Mouse (Mus musculus) embryo, embryonic 11.5 days (tissue): ENCODE measurements around the gene Swi5.
A peak's percentile ranks its signal among the peaks of the same experiment; 100 is the strongest.

Experiments
- DNase-seq: peaks from one replicate; pipeline ENCODE4 v3.0.0-alpha.2; 2012; ENCODE audit warnings: low read depth, low spot score

Gene Swi5

GRCm38 (mm10) chr2:32260635-32261034 is 27.2 kb downstream of the Swi5 start:
- peak; percentile 31 for DNase-seq

DNA sequence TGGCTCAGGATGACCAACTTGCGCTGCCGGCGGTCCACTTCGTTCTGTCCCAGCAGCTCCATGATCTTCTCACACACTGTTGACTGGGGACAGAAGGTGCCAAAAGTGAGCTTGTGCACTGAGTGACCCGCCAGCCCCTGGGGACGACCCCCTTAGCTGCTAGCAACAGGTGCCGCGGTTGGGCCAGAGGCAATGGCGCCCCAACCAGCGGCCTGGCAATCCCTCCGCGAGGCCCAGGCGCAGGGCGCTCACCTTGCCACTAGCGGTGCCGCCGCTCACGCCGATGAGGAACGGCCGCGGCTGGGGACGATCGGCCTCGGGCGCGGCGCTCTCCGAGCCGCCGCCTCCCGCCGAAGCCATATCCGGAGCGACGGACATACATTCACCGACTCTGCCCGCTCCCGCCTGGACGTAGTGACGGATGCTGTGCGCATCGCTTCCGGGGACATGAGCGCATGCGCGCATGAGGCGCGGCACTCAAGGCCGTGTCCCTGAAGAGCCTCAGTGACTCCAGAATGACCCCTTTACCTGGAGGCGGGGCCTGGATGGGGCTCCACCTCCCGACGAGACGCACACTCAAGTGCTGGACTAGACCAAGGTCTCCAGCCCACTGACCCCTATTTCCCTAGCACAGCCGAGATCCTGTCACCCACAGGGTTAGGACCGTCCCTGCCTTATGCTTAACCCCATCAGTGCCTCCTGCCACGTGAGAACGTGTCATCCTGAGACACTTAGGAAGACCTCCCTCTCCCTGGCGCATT is 28.0 kb downstream of the Swi5 start, which contains the start of gene Uck1:
Gene Uck1 (minus strand): TSS at position 503 of the 761 bp plus-strand sequence.
- peak; percentile 90 for DNase-seq

GRCm38 (mm10) chr2:32258887-32259533 is 28.9 kb downstream of the Swi5 start:
- no peak for DNase-seq

GRCm38 (mm10) chr2:32256273-32256672 is 31.6 kb downstream of the Swi5 start:
- no peak for DNase-seq

- no peak for DNase-seq
Observed at GRCm38 (mm10) chr2:32254563-32254962, 33.3 kb downstream of the Swi5 start.

GRCm38 (mm10) chr2:32253352-32253751 is 34.5 kb downstream of the Swi5 start:
- no peak for DNase-seq

DNA sequence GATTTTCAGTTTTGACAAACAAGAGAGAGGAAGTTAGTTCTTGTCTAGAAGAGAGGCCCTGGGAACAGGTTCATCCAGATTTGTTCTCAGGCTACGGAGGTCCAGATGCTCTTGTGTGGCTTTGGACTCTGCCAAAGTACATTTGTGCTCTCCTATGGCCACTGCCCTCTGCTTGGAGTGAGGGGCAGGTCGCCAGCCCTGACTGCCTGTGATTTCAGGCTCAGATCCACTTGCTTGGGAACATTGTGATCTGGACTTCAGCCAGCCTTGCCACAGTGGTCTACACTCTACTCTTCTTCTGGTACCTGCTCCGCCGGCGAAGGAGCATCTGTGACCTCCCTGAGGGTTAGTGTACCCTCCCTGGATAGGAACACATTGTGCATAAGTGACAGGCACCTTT is 35.2 kb downstream of the Swi5 start:
- no peak for DNase-seq

DNA sequence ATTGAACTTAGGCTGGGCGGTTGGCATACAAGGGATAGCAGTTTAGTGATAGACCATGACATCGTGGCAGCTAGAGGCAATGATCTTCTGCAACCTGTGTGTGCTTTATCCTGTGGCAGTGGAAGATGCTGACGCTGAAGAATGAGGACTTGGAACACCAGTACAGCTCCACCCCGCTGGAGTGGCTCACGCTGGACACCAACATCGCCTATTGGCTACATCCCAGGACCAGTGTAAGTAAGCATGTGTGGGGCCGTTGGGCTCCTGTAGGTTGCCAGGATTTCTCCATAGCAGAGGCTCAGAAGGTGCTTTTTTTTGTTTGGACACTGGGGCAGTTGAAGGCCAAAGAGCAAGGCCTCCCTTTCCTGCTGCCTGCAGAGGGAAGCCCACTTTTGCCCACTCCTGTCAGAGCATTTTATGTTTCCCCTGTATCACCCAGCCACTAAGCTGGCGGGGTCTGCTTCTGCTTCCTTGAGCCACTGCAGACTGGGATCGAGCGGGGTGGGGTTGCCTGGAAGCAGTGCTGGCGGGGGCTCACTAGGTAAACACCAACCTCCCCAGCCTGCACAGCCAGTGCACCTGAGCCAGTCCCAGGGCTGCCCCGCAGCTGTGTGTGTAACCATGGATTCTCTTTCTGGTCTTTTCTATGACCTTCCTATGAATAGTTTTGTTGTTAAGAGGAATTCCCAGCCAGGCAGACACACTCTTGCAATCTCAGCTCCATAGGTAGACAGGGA is 35.9 kb downstream of the Swi5 start:
- DNase-seq, result no peak

DNA sequence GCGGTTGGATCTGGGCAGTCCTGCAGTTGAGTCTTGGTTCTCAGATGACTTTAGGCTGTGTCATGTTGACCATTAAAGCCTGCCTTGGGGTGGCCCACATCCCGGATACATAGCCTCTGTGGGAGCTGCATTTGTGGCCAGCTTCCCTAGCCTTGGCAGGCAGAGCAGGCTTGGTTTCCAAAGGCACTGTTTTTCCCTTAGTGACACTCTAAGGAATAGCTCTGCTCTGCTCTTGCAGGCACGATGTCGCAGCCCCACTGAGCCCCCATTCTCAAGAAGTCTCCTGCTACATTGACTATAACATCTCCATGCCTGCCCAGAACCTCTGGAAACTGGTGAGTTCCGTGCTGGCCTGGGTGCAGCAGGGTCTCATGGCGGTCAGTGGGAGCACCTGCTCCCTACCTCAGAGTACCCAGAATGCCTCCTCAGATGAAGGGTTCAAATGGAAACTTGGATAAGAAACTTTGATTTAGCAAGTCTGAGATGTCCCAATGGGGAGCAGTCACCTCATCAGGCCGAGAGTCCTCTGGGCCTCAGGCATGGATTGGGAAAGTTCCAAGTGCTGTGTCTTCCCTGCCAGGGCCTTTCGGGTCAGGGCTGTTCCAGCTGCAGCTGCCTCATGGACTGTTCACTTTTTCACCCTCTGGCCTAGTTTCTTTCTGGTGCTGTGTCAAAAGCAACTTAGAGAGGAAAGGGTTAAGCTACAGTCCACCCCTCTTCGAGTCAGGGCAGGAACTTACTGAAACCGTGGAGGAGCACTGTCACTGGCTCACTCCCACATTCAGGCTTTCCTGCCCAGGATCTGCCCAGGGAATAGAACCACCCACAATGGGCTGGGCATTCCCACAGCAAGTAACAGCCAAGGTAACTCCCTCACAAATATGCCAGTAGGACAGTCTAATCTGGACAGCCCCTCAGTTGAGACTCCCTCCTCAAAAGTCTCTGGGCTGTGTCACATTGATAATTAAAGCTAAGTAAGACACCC is 39.2 kb downstream of the Swi5 start:
- DNase-seq, result no peak

GRCm38 (mm10) chr2:32246741-32247140 is 41.1 kb downstream of the Swi5 start:
- DNase-seq, result no peak

- DNase-seq, result no peak
Observed at GRCm38 (mm10) chr2:32242986-32243385, 44.9 kb downstream of the Swi5 start.

DNA sequence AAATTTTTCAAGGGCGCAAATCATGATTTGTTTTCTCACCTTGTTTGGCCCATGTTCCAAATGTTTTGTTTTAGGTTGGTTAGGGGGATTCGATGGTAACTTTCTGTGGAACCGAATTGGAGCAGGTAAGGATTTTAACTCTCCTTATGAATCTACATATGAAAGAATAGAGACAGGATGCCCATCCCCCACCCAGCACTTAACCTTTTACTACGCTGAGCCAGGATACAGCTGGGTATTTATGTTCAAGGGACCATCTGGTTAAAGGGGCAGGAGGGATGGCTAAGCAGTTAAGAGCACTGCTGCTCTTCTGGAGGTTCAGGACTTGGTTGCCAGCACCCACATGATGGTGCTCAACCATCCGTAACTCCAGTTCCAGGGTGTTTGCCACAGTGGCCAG is 47.3 kb downstream of the Swi5 start:
- DNase-seq, result no peak

GRCm38 (mm10) chr2:32238708-32239435 is 49.0 kb downstream of the Swi5 start:
- DNase-seq, result no peak

DNA sequence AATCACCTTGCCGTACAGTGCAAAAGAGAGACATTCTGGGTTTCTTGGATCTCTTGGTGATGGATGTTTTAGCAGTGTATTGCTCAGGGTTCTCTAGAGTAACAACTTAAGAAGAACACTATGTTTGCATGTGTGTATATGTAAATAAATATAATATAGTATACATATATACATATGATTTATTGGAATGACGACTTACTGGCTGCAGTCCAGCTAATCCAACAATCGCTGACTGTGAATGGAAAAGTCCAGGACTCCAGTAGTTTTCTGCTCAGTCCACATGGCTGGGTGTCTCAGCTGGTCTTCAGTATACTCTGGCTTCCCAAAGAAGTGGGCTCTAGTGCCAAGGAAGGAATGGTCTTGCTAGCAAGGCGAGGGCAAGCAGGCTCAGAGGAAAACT is 50.3 kb downstream of the Swi5 start:
- no peak for DNase-seq

GRCm38 (mm10) chr2:32236760-32237487 is 51.0 kb downstream of the Swi5 start:
- DNase-seq, result peak; percentile 39

GRCm38 (mm10) chr2:32235886-32236759 is 51.8 kb downstream of the Swi5 start, which contains the start of gene Pomt1:
TSS of gene Pomt1 (plus strand) at chr2:32236590.
- peak; percentile 95 for DNase-seq

- no peak for DNase-seq
Observed at GRCm38 (mm10) chr2:32235433-32235832, 52.4 kb downstream of the Swi5 start.
